Mouse (Mus musculus) thymus, adult 2 months (tissue): ENCODE data around the gene Pole3. TPM values are rescaled to one million over a fixed set of nuclear protein-coding genes. Genes with fewer than 3 reads are reported as not detected.
A peak's percentile ranks its signal among the peaks of the same experiment; 100 is the strongest.
"Not testable (repeated sequence)": the region's sequence is repeated elsewhere in the genome, so short reads cannot be mapped to it uniquely, and the experiment has no call there.

Experiments used
- DNase-seq: peaks from one replicate; pipeline ENCODE4 v3.0.0; 2021
- H3K27ac ChIP-seq: fragments of 200-500 bp; 2 replicates; pipeline ENCODE4 v1.5.1; 2012; ENCODE audit warnings: low read length, control low read depth; ENCODE audit not compliant: control insufficient read depth, insufficient read depth
- H3K27me3 ChIP-seq: fragments of 200-500 bp; 2 replicates; pipeline ENCODE4 v1.6.1; 2012; ENCODE audit warnings: mild to moderate bottlenecking, low read length, moderate library complexity, mixed read lengths; ENCODE audit not compliant: control insufficient read depth, insufficient read depth
- H3K36me3 ChIP-seq: fragments of 200-500 bp; 2 replicates; pipeline ENCODE4 v1.6.1; 2012; ENCODE audit warnings: mild to moderate bottlenecking, low read length, moderate library complexity; ENCODE audit not compliant: control insufficient read depth, insufficient read depth
- H3K4me1 ChIP-seq: fragments of 200-500 bp; replicated peaks from 2 replicates; pipeline ENCODE4 v1.6.1; 2012; ENCODE audit warnings: low read length; ENCODE audit not compliant: control insufficient read depth, insufficient read depth
- H3K4me3 ChIP-seq: fragments of 200-500 bp; 2 replicates; pipeline ENCODE4 v1.5.1; 2012; ENCODE audit warnings: mild to moderate bottlenecking, low read length, control low read depth, moderate library complexity; ENCODE audit not compliant: control insufficient read depth, insufficient read depth
- CTCF ChIP-seq: fragments of 200-500 bp; IDR thresholded peaks from 2 replicates; pipeline ENCODE4 v1.5.1; 2012; ENCODE audit warnings: mild to moderate bottlenecking, control low read depth, low read length, moderate library complexity, borderline replicate concordance; ENCODE audit not compliant: control insufficient read depth, poor library complexity, insufficient read depth; ENCODE audit errors: extremely low read depth
- POLR2A ChIP-seq: fragments of 200-500 bp; IDR thresholded peaks from 2 replicates; pipeline ENCODE4 v1.6.1; 2012; ENCODE audit warnings: mild to moderate bottlenecking, low read length, control low read depth, moderate library complexity; ENCODE audit not compliant: control insufficient read depth, poor library complexity, insufficient read depth; ENCODE audit errors: extremely low read depth
- WGBS: fragments of 180-500 bp; shearing (Covaris S2); methylation state at CpG from one replicate; pipeline ENCODE4 v1.1.7; 2018; 5-methylcytosine and 5-hydroxymethylcytosine counted together
- polyA plus RNA-seq: library from polyadenylated mRNA; depleted of rRNA; stranded (reverse); fragments of >200 nt; gene quantifications from 2 replicates; pipeline ENCODE4 v1.2.3, GENCODE M21; 2012

The Pole3 gene
- polyA plus RNA-seq, 1 experiment = 20.9 TPM

GRCm38 (mm10) chr4:62486162-62486696 lies 38.6 kb downstream of the Pole3 start:
- H3K4me3 ChIP-seq = no peak overlapping the region
- no peaks in the 10 kb centered on the region for H3K36me3 ChIP-seq
- no peak for TF ChIP-seq CTCF
- no peak for TF ChIP-seq POLR2A
- H3K27me3 ChIP-seq = no peaks in the 10 kb centered on the region
- 95% methylated on average over 15 of the region's 15 CpGs for WGBS
- no peak for DNase-seq
- peaks cover 11% of the 10 kb centered on the region for H3K4me1 ChIP-seq
- H3K27ac ChIP-seq = no peak overlapping the region

DNA sequence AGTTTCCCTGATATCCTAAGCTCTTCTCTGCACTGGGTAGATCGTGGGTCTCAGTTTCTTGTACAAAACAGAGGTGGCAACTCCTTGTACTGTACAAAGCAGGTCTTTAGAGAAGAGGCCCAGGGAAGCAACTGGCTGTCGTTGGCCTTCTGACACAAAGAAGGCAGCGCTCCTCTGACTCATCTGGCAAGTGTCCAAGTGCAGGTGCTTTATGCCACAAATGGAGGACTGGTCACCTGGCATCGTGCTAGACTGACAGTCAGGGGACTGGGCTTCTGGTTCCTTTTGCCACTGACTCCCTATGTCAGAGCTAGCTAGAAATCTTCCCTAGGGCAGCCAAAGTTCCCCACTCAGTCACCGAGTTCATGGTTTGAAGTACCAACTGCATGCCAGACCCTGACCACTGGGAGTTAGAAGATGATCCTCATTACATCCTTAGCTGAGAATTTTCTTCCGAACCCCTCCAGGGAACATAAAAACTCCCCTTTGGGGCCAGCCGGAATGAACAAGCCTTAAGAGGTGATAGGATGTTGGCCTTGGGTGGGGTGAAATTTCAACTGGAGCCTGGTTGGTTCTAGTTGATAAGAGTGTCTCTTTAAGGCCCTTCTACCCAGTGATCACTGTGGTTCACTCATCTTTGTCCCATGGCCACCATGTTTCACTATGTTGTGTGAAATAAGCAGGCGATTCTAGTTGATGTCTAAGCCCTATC lies 39.3 kb downstream of the Pole3 start:
- DNase-seq = no peak
- H3K4me1 ChIP-seq = peaks cover 11% of the 10 kb centered on the region
- TF ChIP-seq CTCF = no peak
- no peak for TF ChIP-seq POLR2A
- WGBS = 67% methylated on average over 8 of the region's 8 CpGs
- H3K36me3 ChIP-seq = no peaks in the 10 kb centered on the region
- H3K27me3 ChIP-seq = no peaks in the 10 kb centered on the region
- peak overlapping the region; percentile 20; the same call in 1 of the 2 replicates for H3K27ac ChIP-seq
- H3K4me3 ChIP-seq = no peak overlapping the region

DNA sequence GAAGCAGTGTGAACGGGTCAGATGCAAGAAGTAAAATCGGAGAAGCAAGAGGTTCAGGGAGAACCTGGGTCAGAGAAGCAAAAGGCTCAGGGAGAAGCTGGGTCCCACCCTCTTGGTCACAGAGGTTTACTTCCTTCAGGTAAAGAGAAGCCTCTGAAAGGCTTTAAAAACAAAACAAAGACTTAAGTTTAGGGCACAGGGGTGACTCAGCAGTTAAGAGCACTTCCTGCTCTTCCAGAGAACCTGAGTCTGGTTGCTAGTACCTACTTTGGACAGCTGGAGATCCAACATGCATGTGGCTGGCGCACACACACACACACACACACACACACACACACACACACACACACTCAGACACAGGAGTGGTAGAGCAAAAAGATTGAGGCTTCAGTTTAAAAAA lies 39.9 kb downstream of the Pole3 start:
- Histone ChIP-seq H3K4me3 (no peak overlapping the region), H3K27me3 (no peaks in the 10 kb centered on the region), H3K27ac (peak overlapping the region; percentile 42; the same call in 1 of the 2 replicates), H3K36me3 (no peaks in the 10 kb centered on the region), H3K4me1 (peaks cover 13% of the 10 kb centered on the region)
- no peak for DNase-seq
- TF ChIP-seq POLR2A (no peak), CTCF (no peak)
- 40% methylated on average over 3 of the region's 3 CpGs for WGBS

DNA sequence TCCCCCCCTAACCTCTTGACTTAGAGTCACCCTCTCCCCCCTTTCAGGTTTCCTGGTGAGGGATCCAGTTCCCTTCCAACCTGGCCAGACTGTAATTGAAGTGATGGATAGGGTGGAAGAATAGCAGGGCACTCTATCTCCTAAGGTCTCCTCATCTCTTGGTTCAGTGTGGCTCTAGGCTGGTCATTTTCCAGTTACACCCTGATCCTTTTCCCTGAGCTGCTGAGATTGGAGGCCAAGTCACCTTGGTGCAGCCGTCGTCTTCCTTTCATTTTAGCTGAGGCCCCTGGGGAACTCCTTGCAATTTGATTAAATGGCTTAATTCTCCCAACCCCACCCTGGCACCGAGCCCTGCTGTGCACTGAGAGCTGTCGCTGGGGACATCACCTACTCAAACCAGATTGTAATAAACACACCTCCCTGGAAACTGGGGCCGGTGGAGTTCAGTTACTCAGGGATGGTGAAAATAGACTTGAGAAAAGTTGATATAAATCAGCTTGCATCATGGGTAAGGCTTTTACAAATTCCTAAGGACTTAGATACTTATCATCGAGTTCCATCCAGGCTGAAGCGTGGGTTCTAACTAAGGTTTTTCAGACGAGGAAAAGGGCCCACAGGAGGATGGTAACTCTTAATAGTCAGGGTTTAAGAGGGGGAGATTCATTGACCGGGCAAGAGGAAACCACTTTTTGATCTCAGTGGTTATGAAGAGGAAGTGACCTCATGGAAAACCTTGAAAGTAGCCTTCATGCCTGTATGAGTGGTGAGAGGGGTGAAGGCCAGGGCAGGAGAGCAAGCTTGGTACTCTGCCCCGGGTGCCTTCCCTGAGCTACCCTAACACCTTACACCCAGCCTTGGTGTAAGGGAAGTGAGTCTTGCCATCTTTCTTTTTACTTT lies 43.9 kb downstream of the Pole3 start:
- Histone ChIP-seq H3K4me1 (peaks cover 27% of the 10 kb centered on the region), H3K4me3 (no peak overlapping the region), H3K27ac (no peak overlapping the region), H3K27me3 (no peaks in the 10 kb centered on the region), H3K36me3 (no peaks in the 10 kb centered on the region)
- 25% methylated on average over 10 of the region's 10 CpGs for WGBS
- TF ChIP-seq CTCF (no peak), POLR2A (no peak)
- DNase-seq = no peak

DNA sequence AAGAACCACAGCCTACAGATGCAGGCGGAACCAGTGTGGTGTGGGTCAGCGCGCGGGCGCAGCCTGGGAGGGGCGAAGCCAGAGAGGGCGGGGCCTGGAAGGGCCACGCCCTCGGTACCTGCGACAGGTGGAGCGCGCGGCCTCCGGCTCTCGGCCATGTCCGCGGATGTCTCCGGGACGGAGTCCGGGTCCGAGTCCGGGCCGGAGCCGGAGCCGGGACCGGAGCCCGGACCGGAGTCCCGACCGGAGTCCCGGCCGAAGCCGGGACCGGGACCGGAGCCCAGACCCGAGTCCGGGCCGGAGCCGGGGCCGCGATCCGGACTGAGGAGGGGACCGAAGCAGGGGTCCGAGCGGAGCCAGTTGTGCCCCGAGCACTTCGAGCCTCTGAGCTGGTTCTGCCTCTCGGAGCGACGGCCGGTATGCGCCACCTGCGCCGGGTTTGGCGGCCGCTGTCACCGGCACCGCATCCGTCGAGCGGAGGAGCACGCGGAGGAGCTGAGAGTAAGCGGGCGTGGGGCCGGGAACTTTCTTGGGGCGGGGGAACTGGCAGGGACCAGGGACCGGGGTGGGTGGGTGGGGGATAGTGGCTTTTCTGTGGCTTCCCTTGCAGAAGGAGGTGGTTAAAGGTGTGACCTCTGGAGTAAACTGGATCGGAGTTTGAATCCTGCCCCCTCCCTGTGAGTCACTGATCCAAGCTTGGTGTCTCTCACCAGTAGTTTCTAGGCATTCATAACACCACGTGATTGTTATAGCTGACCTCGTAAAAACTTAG lies 44.7 kb downstream of the Pole3 start, which contains the start of gene Bspry:
TSS of gene Bspry (plus strand) at position 117 of the 772 bp plus-strand sequence.
- WGBS = under 1% methylated on average over 71 of the region's 71 CpGs
- TF ChIP-seq POLR2A (no peak), CTCF (0 out of 2 replicates have a peak, but pooled peaks have one; percentile 3)
- H3K4me3 ChIP-seq = peak within 1 kb of the TSS; percentile 34
- H3K27me3 ChIP-seq = no peaks in the 10 kb centered on the region
- DNase-seq = peak; percentile 60
- H3K36me3 ChIP-seq = no peaks in the 10 kb centered on the region
- peaks cover 28% of the 10 kb centered on the region for H3K4me1 ChIP-seq
- H3K27ac ChIP-seq = no peak within 1 kb of the TSS

- H3K36me3 ChIP-seq, DNase-seq, H3K27me3 ChIP-seq, H3K27ac ChIP-seq: not testable (repeated sequence)
- Histone ChIP-seq H3K4me1 (peaks cover 25% of the 10 kb centered on the region), H3K4me3 (peak overlapping the region; percentile 34)
- WGBS = 10% methylated on average over 11 of the region's 11 CpGs
Measured at GRCm38 (mm10) chr4:62479593-62479936, 45.3 kb downstream of the Pole3 start.
